Mouse (Mus musculus): ENCODE results near the gene Il2ra.

DNA sequence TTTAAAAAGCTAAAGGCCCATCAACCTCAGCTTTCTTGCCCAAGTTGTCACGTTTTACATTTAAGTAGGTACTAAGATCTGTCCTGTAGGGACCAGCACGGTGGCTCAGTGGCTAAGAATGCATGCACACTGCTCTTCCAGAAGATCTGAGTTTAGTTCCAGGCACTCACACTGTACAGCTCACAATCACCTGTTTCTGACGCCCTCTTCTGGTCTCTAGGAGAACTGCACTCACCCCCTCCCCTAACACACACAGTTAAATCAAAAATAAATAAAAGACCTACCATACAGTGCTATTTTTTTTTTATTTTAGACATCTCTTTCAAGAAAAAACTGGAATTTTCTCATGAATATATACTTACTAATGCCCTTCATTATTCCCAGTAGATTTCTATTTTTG lies 29.5 kb downstream of the Il2ra start:
- TF ChIP-seq GATA1 (IDR thresholded peaks at IDR 0.05; ENCODE audit: low read length) = no peak
- TF ChIP-seq TAL1 (IDR thresholded peaks at IDR 0.05; ENCODE audit: low read length) = no peak
